Mouse (Mus musculus) cerebellum, adult 9-11 months (tissue): Measurements from ENCODE around the gene Egr2.

ENCODE experiments used
- DNase-seq: peaks from one replicate; pipeline ENCODE4 v3.0.0; 2022

Egr2 gene

DNA sequence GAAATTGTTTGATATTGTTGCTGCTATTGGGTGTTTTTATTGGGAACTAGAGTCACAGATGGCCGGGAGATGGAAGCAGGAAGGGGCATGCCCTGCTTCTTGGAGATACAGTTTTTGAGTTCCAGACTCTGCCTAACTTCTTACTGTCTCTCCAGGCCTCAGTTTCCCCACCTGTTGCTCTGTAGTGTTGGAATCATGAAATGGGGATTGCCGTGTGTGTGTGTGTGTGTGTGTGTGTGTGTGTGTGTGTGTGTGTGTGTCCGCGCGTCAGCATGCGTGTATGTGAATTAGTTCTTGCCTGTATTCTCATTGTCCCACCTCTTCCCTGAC, 4.1 kb downstream of the Egr2 start:
- DNase-seq: no peak

DNA sequence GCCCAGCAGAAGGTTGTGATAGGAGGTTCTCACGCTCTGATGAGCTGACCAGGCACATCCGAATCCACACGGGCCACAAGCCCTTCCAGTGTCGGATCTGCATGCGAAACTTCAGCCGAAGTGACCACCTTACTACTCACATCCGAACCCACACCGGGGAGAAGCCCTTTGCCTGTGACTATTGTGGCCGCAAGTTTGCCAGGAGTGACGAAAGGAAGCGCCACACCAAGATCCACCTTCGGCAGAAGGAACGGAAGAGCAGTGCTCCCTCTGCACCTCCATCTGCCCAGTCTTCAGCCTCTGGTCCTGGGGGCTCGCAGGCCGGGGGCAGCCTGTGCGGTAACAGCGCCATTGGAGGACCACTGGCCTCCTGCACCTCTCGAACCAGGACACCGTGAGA, 5.3 kb downstream of the Egr2 start:
- no peak for DNase-seq

DNA sequence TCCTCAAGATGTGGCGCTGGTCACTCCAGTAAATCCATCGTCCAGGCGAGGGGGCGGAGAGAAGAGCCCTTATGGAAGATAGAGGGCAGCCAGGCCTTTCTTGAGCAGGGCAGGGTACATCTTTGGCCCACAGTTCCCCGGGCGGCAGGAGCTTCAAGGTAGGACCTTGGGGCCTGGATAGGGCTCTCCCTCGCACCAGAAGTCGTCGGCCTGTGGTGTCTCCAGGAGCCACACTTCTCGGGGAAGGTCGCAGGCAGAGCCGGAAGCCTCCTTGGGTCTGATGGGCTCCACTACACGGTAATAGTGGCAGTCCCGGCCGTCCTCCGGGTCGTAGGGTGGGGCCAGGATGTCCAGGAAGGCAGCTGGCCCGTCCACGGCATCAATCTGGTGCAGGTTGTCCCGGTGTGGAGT, 12.6 kb downstream of the Egr2 start:
- DNase-seq: no peak

DNA sequence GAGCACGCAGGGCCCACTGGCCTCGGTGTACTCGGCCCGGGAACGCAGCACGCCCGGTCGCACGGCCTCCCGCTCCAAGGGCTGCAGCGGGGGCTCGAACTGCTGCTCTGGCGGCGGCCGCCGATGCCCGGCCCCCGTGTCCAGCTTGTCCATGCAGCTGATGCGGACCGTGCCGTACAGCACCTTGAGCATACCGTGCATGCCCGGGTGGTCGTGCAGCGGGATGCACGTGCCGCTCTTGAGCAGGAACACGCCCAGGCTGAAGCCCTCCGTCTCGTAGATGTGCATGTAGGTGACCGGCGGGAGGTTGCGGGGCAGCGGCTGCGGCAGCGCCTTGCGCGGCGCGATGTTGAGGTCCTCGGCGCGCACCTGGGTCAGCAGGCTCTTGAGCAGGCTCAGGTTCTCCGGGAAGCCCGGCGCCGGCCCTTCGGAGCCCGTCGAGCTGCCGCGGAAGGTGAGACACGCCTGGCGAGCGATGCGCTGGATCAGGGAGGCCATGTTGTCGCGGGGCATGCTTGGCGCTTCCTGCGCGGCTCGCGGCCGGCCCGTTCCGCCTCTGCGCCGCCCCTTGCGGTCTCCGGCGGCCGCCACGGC, 13.1 kb downstream of the Egr2 start:
- peak; percentile 76 for DNase-seq

DNA sequence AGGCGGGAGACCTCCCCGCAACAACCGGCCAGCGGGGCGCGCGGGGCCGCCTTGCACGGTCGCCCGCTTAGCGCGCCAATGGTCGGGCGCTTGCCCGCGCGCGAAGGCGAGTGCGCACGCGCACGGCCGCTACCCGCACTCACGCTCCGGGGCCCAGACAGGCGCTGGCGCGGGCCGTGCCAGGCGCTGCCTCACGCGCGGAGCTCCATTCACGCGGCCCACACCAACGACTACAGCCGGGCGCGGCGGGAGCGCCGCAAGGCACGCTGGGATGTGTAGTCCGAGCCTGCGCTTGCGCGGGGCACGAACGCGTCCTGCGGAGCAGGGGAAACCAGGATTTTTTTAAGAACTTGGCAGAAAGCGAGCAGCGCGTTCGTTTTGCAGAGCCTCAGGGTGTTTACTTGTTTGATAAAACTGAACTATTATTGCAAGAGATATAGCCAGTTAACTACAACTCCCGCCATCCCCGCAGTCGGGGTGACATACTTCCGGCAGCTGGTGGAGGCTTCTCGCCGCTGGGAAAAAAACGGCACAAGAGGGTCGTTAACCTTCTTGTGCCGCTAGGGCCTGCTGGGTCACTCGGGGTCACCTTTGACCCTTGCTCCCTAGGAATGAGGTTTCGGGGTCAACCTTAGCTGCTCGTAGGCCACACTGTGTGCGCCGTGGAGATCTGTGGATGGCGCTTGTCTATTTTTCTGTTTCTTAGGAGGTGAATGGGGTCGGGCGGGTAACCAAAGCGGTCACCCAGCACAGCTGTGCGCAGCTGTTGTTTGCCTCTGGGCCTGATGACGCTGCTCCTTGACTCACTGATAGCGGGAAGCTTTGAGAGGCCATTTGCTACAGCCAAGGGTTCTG, 13.8 kb downstream of the Egr2 start, which contains the start of gene Ado:
TSS of gene Ado (minus strand) at position 79 of the 855 bp plus-strand sequence.
- DNase-seq: peak; percentile 96

DNA sequence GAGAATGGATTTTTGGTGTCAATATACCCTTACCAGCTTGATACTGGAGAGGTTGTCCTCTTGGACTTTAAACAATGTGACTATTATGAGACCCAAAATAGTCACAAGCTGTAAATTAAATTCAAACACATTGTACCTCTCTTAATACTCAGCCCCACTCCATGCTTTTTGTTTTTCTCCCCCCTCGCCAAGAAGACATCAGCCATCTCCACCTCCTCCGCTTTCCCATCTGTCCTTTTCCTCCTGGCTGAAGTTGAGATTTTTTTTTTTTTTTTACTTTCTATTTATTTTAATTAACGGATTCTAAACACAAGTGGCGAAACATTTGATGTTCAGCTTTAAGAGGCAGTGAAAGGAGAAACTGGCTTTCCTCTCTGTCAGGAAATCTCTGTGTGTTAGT, 22.8 kb downstream of the Egr2 start:
- no peak for DNase-seq

DNA sequence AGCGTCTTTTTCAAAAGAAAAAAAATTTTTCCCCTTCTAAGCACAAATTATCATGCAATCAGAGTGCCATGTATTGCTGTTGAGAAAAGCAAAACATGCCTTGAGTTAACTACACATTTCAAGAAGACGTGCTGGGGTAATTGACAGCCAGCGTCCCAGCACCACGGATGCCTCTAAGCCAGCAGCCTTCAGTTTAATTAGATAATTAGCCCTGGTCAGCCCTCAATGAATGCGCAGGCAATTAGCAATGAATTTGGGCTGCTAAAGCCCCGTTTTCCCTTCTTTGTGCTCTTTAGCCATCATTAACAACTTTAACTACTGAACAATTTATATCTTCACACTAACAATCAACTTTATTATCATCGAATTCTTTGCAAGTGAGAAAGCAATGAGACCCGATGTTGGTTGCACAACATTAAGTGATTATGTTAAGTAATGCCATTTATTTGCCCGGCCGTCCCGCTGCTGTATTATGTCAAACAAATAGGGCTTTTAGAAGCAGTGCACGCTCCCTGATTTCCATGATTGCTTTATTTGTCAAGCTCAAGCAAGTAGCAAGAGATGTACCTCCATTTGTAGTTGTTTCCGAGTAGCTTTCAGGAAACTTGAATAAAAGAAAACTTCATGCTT, 24.6 kb downstream of the Egr2 start:
- DNase-seq: no peak

DNA sequence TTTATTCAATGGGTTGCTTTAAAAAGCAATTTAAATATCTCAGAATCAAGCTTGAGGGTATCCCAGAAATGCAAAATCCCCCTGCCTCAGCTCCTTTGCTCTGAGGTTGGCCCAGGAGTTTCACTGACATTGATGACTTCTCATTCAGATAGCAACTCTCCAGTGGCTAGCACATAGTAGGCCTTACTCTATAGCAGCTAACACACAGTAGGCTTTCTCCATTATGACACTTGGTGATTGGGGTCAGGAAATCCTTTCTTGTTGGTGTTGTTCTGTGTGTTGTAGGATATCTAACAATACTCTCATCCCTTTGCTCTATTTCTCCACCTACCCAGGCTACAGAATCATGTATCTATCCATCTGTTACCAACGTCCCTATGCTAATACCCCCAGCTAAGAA, 25.9 kb downstream of the Egr2 start:
- DNase-seq: no peak

DNA sequence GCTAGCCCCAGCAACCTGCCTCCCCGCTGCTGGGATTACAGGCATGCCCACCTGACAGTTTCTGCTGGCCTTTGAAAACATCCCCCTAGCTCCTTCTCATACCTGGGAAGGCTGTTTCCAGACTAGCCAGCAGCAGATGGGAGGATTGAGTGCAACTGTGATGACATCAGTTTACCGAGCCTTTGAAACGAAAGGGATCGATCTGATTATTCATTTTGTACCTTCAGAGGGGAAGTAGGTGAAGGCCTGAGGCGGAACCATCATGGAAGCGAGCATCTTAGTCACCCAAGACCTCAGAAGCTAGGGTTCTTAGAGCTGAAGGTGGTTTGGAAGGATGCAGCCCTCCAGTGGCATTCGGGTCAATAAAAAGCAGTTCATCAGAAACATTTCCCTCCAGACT, 29.2 kb downstream of the Egr2 start:
- DNase-seq: no peak

DNA sequence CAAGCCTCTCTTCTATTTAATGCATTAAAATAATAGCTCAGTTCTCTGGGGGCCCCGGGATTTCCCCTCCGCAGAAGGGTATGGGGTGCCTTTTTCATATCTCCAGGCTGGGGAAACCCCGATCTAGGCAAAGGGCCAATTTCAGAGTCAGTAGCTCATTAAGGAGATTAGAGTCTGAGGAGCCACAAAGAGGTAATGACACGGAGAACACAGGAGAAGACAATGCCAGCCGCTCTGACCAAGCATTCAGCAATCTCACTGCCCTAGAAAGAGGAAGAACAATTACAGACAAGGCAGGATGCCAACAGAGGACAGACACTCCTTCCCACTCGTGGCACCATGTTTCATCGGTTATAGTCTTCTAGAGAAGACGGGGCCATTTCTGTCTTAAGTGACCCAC, 30.8 kb downstream of the Egr2 start:
- DNase-seq: no peak

DNA sequence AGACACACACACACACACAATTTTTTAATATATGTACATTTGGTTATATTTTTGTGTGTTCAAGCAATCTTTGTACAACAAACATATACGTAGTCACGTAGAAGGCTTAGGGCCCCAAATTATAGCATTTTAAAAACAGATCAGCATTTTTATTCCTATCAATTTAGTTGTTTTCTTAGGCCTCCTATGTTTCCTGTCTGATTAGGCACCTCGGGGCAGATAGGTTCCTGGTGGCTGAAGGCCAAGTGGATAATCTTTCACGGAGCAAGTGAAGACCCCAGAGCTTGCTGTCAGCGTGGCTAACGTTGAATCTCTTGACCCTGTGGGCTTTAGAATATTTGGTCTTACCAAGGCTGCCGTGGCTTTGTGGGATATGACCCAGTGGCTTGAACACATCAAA, 34.3 kb downstream of the Egr2 start:
- DNase-seq: no peak

DNA sequence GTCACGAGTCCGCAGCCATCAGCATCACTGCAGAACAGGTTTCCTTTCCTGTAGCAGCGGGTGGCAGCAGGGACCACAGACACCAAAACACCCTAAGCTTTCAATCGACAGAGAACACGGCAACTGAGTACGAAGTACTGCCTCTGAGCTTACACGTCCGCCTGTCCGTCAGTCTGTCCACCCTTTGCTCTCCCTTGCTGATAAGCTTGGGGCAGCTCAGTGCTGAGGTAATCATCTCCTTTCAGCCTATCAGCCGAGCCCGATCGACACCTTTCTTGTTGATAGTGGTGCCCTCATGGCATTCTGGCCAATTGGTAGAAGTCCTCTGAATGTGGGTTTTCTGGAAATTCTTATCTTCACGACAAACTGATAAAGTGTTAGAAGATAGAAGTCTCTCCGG, 36.2 kb downstream of the Egr2 start:
- DNase-seq: no peak

DNA sequence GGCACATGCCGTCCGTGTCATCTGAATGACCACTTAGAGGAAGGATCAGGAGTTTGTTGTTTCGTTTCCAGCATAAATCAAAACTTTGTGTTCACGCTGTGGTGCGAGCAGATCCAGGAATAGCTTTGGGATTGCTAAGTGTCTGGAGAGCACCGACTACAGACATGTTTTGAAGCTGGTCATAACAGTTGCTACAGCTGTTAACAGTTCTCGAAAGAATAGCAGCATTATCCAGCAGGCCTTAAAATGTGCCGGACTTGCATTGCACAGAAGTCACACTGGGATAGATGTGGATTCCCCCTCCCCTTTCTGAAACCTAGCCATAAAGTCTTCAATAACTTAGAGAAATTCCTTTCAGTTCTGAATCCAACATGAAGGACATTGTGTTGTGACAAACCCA, 38.0 kb downstream of the Egr2 start:
- DNase-seq: no peak

DNA sequence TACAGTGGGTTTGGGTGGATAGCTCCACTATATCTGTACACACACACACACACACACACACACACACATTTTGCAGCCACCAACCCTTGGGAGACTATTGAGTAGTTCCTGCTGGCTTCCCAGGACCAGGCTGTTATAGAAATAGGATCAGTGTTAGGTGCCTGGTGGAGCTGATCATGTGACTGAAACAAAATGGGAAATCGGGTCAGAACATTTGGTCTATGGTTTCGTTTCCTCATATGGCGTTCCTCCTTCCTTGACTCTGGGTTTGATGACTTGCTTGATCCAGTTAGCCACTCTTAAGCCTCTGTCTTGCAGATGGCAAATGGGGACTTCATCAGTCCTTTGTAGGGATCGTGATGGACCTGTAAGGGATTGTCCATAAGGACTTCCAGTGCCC, 44.6 kb downstream of the Egr2 start:
- no peak for DNase-seq

DNA sequence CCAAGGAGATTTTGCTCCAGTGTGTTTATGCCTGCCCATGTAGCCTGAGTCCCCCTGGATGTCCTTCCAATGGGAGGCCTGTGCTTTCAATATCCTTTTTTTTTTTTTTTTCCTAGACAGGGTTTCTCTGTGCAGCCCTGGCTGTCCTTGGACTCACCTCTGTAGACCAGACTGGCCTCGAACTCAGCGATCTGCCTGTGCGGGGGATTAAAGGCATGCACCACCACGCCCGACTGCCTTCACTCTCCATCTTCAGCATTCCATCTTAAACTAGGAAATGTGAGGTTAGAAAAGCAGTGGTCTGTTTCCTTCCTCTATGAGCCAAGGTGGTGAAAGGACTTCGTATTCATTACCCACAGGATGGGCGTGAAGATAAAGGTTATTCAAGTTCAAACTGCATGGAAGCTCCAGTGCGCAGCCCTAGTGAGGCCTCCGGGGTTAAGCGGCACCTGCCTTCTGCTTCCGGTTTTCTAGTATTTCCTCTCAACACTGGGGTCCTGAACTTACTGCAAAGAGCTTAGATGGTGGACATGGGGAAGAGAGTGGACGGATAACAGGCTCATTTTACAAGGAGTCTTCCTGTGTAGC, 46.5 kb downstream of the Egr2 start:
- DNase-seq: no peak

DNA sequence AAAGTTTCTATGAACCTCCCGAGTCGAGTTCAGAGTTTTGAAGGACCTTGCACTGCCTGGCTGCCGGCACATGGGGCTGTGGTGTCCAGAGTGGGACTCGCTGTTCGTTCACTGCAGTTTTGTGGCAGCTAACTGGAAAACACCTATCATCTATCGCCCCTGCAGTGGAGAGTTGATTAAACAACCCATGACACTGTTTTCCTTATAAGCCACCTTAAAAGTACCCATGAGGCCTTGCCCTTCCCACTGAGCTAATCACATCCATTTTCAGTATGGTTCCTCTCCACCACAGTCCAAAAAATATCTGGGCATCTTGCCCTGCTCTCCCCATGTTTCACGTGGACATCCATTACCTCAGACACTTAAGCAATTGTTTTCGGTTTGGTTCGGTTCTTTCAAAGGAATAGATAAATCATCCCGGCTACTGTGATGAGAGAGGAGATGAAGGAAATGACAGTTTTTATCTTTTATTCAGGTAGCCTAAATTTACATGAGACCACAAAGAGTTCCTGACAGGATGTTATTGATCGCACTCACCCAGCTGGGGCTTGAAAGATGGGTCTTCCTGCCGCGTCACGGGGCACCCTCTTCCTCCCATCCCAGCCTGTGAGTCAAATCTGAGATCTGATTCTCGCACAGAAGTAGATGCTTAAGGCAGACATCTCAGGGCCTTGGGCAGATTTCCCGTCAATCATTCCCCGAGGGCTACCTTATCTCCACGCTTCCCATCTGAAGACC, 50.8 kb downstream of the Egr2 start:
- no peak for DNase-seq
